Mouse (Mus musculus): Measurements from ENCODE around the gene Nipbl. TPM values are rescaled to one million over a fixed set of nuclear protein-coding genes. Genes with fewer than 3 reads are reported as not detected.
"Not testable (repeated sequence)": the region's sequence is repeated elsewhere in the genome, so short reads cannot be mapped to it uniquely, and the experiment has no call there.

Gene Nipbl
- 17.0 and 18.1 TPM in 2 replicates for polyA plus RNA-seq (2015; fragmentation: Nextera tagmentation; extraction: Ambion mirVana)

DNA sequence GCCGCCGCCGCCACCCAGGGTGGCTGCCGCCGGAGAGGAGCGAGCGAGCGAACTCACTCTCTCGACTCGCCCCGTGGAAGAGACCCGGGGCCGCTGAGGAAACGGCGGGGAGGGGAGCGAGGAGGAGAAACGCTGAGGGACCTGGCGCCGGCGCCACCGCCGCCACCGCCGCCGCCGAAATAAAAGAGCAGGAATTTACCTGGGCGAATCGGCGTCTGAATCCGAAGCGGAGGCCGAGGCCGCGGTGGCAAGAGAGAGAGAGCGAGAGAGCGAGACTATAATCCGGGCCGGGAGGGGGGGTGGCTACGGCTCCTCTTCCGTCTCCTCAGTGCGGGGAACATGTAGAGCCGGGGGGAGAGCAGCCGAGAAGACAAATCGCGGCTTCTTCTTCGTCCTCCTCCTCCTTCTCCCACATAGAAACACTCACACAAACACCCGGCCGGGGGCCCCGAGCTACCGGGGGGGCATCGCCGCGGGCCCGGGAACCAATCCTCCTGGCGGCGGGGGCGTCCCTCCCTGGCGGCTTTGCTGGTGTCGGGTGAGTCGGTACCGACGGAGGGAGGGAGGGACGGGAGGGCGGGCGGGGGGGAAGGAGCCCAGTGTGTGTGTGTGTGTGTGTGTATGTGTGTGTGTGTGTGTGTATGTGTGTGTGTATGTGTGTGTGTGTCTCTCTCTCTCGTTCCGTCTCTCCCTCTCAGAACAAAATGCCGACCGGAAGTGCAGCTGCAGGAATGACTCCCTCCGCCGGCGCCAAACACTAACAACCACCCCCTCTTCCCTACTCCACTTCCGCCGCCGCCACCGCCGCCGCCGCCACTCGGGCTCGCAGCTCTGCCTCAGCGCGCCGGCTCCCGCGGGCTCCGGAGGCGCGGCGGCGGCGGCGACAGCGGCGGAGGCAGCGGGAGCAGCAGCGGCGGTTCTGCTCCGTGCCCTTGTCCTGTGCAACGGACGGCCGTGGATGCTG is at the start of gene Nipbl:
Nipbl (minus strand) TSS at position 538 of the 964 bp plus-strand sequence.
- peaks cover 42% of the 10 kb centered on the region for H3K4me1 ChIP-seq (replicated peaks)

GRCm38 (mm10) chr15:8485261-8485660 is 41.0 kb upstream of the Nipbl start:
- Histone ChIP-seq H3K9ac (no peak overlapping the region), H3K4me1 (replicated peaks) (no peaks in the 10 kb centered on the region), H3K36me3 (no peaks in the 10 kb centered on the region), H3K9me3 (no peaks in the 10 kb centered on the region), H3K27ac (replicated peaks) (no peak overlapping the region), H3K4me2 (no peak overlapping the region), H3K27me3 (no peaks in the 10 kb centered on the region), H3K4me3 (no peak overlapping the region)
- no peak for ATAC-seq (ENCODE audit: low read depth)
- 89% methylated on average over 6 of the region's 6 CpGs for WGBS

More for the DNA sequence above, at the start of gene Nipbl:
- no peaks in the 10 kb centered on the region for H3K9me3 ChIP-seq
- H3K36me3 ChIP-seq: no peaks in the 10 kb centered on the region
- ATAC-seq (ENCODE audit: low read depth): peak; percentile 91
- peak within 1 kb of the TSS; percentile 97 for H3K4me3 ChIP-seq
- H3K27me3 ChIP-seq: no peaks in the 10 kb centered on the region
- H3K4me2 ChIP-seq: peak within 1 kb of the TSS; percentile 97
- WGBS: under 1% methylated on average over 83 of the region's 102 CpGs
- H3K27ac ChIP-seq (replicated peaks): peak within 1 kb of the TSS; percentile 100
- H3K9ac ChIP-seq: peak within 1 kb of the TSS; percentile 98

DNA sequence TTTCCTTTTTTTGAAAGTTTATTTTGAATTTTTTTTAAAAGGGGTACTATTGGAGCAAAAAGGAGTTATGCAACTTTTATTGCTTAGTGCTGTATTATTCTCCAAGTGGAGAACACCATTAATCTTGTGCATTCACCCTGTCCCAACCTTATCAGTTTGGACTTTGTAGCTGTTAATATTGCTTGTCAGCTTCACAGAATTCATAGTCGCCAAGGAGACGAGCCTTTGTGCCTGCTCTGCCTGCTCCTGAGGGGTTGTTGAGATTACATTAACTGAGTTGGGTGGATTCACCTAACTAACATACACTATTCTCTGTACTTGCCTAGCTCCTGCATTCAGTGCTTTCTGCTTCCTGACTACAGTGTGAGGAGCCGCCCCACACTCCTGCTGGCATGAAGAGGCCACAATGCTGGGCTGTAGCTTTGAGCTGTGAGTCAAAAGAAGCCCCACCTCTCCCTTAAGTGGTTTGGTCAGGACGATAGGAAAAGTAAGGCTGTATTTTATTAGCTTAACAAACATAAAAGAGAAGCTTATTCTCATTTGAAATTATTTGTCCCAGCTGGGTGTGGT is 24.8 kb upstream of the Nipbl start:
- H3K27me3 ChIP-seq: no peaks in the 10 kb centered on the region
- H3K4me1 ChIP-seq (replicated peaks): no peaks in the 10 kb centered on the region
- 57% methylated on average over 4 of the region's 4 CpGs for WGBS
- no peaks in the 10 kb centered on the region for H3K9me3 ChIP-seq
- no peak overlapping the region for H3K9ac ChIP-seq
- no peak overlapping the region for H3K4me2 ChIP-seq
- no peaks in the 10 kb centered on the region for H3K36me3 ChIP-seq
- H3K27ac ChIP-seq (replicated peaks): no peak overlapping the region
- ATAC-seq (ENCODE audit: low read depth): no peak
- no peak overlapping the region for H3K4me3 ChIP-seq

DNA sequence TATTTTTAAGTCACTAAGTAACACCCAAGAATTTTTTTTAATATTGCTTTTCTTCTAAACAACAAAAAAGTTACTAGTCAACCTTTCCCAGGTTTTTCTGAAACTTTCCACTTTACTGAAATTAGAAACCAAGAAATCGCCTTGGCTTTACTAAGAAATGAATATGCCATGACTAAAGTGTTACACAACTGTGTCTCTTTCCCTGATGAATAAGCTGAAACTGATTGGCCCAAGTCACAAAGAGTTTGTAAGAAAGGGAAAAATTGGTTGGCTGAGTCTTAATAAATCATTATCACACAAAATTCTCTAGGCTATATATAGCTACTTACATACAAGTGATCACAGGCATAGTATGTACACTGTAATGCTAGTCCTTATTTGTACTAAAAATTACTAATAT is 19.3 kb upstream of the Nipbl start:
- Histone ChIP-seq H3K27ac (replicated peaks) (no peak overlapping the region), H3K27me3 (no peaks in the 10 kb centered on the region), H3K9me3 (no peaks in the 10 kb centered on the region), H3K4me2 (no peak overlapping the region), H3K4me3 (no peak overlapping the region), H3K4me1 (replicated peaks) (no peaks in the 10 kb centered on the region), H3K36me3 (no peaks in the 10 kb centered on the region), H3K9ac (no peak overlapping the region)
- 76% methylated on average over 1 of the region's 1 CpGs for WGBS
- ATAC-seq (ENCODE audit: low read depth): no peak

DNA sequence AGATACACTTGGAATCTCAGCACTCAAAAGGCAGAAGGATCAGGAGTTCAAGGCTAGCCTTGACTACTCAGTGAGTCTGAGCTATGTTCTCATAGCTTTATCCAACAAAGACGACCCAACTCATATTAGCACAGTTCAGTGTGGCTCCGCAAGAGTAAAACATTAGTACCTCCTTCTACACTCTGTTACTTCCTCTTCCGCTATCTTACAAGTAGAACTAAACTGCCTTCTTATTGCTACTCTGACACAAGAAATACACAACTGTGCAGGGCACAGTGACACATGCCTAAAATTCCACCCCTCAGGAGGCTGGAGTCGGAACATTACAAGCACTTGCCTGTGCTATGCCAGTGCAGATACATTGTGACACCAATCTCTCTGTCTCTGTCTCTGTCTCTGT is 18.5 kb upstream of the Nipbl start:
- Histone ChIP-seq H3K4me1 (replicated peaks) (no peaks in the 10 kb centered on the region), H3K27me3 (no peaks in the 10 kb centered on the region), H3K4me3 (no peak overlapping the region), H3K9me3 (no peaks in the 10 kb centered on the region), H3K36me3 (no peaks in the 10 kb centered on the region), H3K4me2 (no peak overlapping the region), H3K9ac (no peak overlapping the region), H3K27ac (replicated peaks) (no peak overlapping the region)
- WGBS: 94% methylated on average over 4 of the region's 4 CpGs
- no peak for ATAC-seq (ENCODE audit: low read depth)

DNA sequence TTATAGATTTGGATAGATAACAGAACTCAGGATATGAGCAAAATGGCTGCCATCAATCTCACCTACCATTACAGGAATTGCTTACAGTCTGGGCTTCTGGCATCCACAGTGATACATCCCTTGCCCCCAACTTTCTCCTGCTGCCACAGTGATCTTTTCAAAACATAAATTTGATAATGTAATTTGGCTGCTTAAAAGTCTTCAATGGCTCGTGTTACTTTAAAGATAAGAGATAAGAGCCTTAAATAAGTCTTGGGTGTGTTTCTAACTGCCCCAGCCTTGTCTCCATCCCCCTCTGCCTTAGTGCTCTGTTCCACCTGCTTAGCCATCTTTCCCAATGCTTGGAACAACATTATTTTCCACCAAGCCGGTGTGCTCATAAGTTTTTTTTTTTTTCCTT is 16.6 kb upstream of the Nipbl start:
- Histone ChIP-seq H3K9ac (no peak overlapping the region), H3K9me3 (no peaks in the 10 kb centered on the region), H3K27me3 (no peaks in the 10 kb centered on the region), H3K27ac (replicated peaks) (no peak overlapping the region), H3K4me1 (replicated peaks) (no peaks in the 10 kb centered on the region), H3K4me2 (no peak overlapping the region), H3K36me3 (no peaks in the 10 kb centered on the region), H3K4me3 (no peak overlapping the region)
- WGBS: 85% methylated on average over 2 of the region's 2 CpGs
- ATAC-seq (ENCODE audit: low read depth): no peak

- H3K27me3 ChIP-seq: no peaks in the 10 kb centered on the region
- 92% methylated on average over 2 of the region's 2 CpGs for WGBS
- no peak overlapping the region for H3K4me2 ChIP-seq
- H3K4me3 ChIP-seq: no peak overlapping the region
- H3K27ac ChIP-seq (replicated peaks): no peak overlapping the region
- no peaks in the 10 kb centered on the region for H3K4me1 ChIP-seq (replicated peaks)
- no peak overlapping the region for H3K9ac ChIP-seq
- no peak for ATAC-seq (ENCODE audit: low read depth)
- H3K9me3 ChIP-seq: no peaks in the 10 kb centered on the region
- no peaks in the 10 kb centered on the region for H3K36me3 ChIP-seq
Measured at GRCm38 (mm10) chr15:8459979-8460378, 15.7 kb upstream of the Nipbl start.

DNA sequence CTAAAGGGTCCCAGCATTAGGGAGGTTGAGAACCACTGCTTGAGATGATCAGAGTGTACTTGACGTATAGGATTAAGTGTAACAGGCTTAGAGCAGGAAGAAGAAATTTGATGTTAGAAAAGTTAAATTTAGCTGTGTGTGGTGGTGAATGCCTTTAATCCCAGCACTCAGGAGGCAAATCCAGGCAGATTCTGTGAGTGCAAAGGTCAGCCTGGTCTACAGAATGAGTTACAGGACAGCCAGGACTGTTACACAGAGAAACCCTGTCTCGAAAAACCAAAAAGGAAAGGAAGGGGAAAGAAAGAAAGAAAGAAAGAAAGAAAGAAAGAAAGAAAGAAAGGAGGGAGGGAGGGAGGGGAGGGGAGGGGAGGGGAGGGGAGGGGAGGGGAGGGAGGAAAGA is 12.0 kb upstream of the Nipbl start:
- H3K9ac ChIP-seq; H3K36me3 ChIP-seq; H3K4me2 ChIP-seq; H3K4me1 ChIP-seq (replicated peaks); H3K27ac ChIP-seq (replicated peaks); H3K9me3 ChIP-seq; ATAC-seq (ENCODE audit: low read depth); H3K27me3 ChIP-seq; H3K4me3 ChIP-seq: not testable (repeated sequence)
- 94% methylated on average over 1 of the region's 2 CpGs for WGBS

GRCm38 (mm10) chr15:8455486-8455885 is 11.2 kb upstream of the Nipbl start:
- no peaks in the 10 kb centered on the region for H3K4me1 ChIP-seq (replicated peaks)
- WGBS: 92% methylated on average over 2 of the region's 2 CpGs

DNA sequence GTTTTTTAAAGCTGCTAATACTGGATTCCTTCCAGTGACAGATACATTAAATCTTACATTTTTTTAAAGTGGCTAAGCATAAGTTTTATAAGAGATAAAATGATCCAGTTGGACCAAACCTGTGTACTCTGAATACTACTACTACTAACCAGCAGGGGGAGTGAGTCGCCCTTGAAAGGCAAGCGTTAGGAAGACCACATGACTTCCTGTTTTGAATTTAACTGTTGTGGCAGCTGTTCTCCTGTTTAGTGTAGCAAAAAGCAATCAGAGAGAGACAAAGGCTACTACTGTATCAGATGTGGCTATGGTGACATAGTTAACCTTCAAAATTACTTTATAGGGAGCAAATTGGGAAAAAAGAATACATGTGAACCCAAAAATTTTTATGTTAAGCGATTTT is 6.8 kb upstream of the Nipbl start:
- H3K4me3 ChIP-seq: no peak overlapping the region
- 43% methylated on average over 3 of the region's 3 CpGs for WGBS
- H3K9ac ChIP-seq: no peak overlapping the region
- ATAC-seq (ENCODE audit: low read depth): no peak
- no peaks in the 10 kb centered on the region for H3K9me3 ChIP-seq
- peaks cover 24% of the 10 kb centered on the region for H3K4me1 ChIP-seq (replicated peaks)
- H3K36me3 ChIP-seq: no peaks in the 10 kb centered on the region
- H3K27me3 ChIP-seq: no peaks in the 10 kb centered on the region
- no peak overlapping the region for H3K4me2 ChIP-seq
- no peak overlapping the region for H3K27ac ChIP-seq (replicated peaks)

More at GRCm38 (mm10) chr15:8455486-8455885, 11.2 kb upstream of the Nipbl start:
- H3K27me3 ChIP-seq: no peaks in the 10 kb centered on the region
- ATAC-seq (ENCODE audit: low read depth): no peak
- H3K27ac ChIP-seq (replicated peaks): no peak overlapping the region
- no peaks in the 10 kb centered on the region for H3K36me3 ChIP-seq
- no peak overlapping the region for H3K4me2 ChIP-seq
- no peaks in the 10 kb centered on the region for H3K9me3 ChIP-seq
- no peak overlapping the region for H3K4me3 ChIP-seq
- H3K9ac ChIP-seq: no peak overlapping the region

DNA sequence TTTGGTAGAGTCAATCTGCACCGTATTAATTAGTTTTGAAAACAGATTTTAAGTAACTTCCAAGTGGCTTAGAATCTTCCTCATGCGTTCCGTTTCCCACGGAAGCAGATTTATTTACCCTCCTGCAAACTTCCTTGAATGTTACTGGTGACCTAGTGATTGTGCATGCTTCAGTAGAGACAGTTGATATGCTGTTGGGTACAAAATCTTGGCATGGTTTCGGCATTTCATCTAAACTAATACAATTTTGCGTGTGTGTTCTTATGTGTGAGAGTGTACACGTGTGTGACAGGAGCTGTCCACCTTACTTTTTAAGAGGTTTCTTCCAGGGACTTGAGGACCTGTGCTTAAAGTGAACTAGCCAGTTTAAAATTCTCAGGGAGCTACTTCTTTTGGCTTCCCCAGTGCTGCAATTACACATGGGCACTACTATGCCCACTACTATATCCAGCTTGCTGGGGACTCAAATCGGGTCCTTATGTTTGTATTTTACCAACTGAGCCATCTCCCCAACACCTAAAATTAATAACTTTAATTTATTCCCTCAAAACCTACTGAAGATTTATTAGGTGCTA is 3.0 kb upstream of the Nipbl start:
- H3K4me3 ChIP-seq: peak overlapping the region; percentile 97
- WGBS: 65% methylated on average over 8 of the region's 8 CpGs

GRCm38 (mm10) chr15:8446435-8446834 is 2.2 kb upstream of the Nipbl start:
- Histone ChIP-seq H3K4me2 (peak overlapping the region; percentile 97), H3K27ac (replicated peaks) (no peak overlapping the region), H3K36me3 (no peaks in the 10 kb centered on the region), H3K27me3 (no peaks in the 10 kb centered on the region), H3K4me1 (replicated peaks) (peaks cover 41% of the 10 kb centered on the region), H3K9me3 (no peaks in the 10 kb centered on the region), H3K9ac (peak overlapping the region; percentile 98), H3K4me3 (peak overlapping the region; percentile 97)
- ATAC-seq (ENCODE audit: low read depth): no peak
- WGBS: 4% methylated on average over 6 of the region's 6 CpGs

More for the DNA sequence above, 3.0 kb upstream of the Nipbl start:
- no peaks in the 10 kb centered on the region for H3K36me3 ChIP-seq
- no peak for ATAC-seq (ENCODE audit: low read depth)
- H3K27ac ChIP-seq (replicated peaks): no peak overlapping the region
- H3K9me3 ChIP-seq: no peaks in the 10 kb centered on the region
- no peak overlapping the region for H3K9ac ChIP-seq
- no peaks in the 10 kb centered on the region for H3K27me3 ChIP-seq
- H3K4me1 ChIP-seq (replicated peaks): peaks cover 35% of the 10 kb centered on the region
- H3K4me2 ChIP-seq: peak overlapping the region; percentile 97
